Mouse (Mus musculus): ENCODE data around the gene Fto.

Fto gene

GRCm38 (mm10) chr8:91524865-91525250 is 211.5 kb downstream of the Fto start:
- DNase-seq (ENCODE audit: low spot score), result no peak

DNA sequence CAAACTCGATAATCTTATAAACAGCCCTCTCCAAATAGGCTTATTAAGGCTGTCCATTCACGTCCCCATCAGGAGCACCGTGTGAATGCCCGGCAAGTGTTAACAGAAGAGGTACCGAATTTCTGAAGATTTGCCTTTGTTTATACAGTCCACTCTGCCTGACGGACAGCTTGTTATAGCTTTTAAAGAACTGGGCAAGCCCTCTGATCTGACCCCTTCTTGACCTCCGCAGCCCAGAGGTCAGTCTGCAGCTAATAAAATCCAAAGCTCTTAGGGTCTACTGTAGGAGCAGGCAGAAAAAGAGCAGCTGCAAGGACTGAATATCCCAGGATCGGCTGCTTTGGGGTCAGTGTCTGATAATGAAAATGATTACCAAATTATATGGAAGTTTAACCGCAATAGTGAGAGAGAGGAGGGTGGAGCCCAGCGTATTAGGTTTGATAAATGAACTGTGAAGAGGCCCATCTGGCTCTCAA is 212.1 kb downstream of the Fto start:
- DNase-seq (ENCODE audit: low spot score), result no peak

- DNase-seq (ENCODE audit: low spot score), result no peak
Measured at GRCm38 (mm10) chr8:91528967-91529366, 215.6 kb downstream of the Fto start.

GRCm38 (mm10) chr8:91529699-91530098 is 216.4 kb downstream of the Fto start:
- no peak for DNase-seq (ENCODE audit: low spot score)

GRCm38 (mm10) chr8:91530656-91531055 is 217.3 kb downstream of the Fto start:
- DNase-seq (ENCODE audit: low spot score), result no peak

GRCm38 (mm10) chr8:91531971-91532370 is 218.6 kb downstream of the Fto start:
- DNase-seq (ENCODE audit: low spot score), result peak; percentile 79

DNA sequence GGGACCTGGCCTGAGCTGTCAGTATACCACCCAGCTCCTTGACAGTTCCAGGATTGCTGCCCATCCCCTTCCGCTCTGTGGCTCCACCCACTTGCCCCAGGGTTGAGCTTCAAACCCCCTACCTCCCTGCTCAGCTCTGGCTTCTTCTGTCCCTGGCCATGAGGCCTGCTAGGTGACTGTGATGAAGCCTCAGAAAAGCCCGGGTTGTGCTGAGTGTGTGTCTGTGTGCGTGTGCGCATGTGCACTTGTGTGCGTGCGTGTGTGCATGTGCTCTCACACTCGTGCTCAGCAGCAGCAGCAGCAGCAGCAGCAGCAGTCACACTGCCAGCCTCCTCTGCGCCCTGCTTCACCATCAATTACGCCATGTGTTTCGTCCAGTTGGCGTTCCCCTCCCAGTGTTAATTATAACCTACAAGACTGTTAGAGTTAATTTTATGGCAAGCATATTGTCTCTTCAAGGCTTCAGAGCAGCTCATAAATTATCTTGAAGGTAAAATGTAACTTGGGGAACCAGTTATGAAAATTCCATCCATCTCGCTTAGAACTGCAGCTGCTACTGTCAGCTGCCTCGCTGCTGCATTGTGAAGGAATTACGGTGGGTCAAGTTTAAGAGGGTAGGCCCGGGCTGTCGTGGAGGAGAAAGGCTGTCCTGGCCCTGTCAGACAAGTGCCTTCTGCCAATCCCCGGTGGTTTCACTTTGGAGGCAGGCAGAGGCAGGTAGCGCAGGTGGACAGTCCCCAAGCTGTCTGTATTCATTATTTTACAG is 219.5 kb downstream of the Fto start:
- DNase-seq (ENCODE audit: low spot score), result no peak

DNA sequence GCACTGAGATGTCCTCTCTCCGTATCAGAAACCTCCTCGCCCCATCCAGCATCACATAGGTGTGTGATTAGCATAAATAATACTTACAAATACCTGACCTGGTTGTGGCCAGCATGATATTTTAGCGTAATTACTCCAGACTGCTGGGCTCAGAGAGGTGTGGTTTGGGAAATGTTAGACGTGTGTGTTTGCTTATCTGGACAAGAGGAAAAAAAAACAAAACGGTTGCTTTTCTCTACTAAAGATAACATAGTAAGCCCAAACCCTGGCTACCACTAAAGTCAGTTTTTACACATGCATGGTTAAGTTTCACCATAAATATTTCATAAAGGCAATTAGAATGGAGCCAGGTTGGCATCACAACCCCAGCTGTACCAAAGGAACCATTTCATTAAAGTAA is 221.4 kb downstream of the Fto start:
- DNase-seq (ENCODE audit: low spot score), result no peak

GRCm38 (mm10) chr8:91538109-91538508 is 224.8 kb downstream of the Fto start:
- no peak for DNase-seq (ENCODE audit: low spot score)

DNA sequence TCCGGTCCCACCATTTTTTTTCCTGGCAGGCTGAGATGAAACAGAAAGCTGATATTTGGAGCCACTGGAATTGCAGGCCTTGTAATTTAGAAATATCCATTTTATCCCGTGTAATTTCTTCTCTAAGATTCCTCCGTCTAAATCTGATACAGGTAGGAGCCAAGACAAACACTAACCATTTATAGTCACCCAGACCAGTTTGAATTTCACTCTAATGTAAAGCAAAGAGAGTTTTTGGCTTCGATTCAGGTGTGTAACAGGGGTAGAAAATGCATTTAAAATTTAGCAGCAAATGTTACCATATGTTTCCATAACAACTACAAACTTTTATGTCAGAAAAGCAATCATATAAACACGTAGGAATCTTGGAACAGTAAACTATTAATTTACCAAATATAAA is 225.6 kb downstream of the Fto start:
- no peak for DNase-seq (ENCODE audit: low spot score)

DNA sequence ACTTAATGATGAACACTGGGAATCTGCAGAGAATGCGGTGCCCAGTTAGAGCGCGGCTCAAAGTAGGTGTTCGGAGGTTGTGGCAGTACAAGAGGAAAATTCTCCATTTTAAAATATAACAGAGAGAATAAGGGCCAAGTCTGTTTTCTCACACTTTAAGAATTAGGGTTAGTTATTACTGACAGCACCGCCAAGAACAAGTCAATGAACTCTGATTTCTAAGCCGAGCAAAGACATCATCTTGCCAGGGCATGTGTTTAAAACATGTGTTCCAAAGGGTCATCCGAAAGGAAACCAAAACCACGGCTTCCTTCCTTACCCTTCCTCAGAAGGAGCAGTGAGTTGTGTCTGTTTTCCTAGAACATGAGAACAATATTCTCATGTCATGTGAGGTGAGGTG is 226.3 kb downstream of the Fto start:
- no peak for DNase-seq (ENCODE audit: low spot score)

- DNase-seq (ENCODE audit: low spot score), result no peak
Measured at GRCm38 (mm10) chr8:91541229-91541628, 227.9 kb downstream of the Fto start.

- DNase-seq (ENCODE audit: low spot score), result peak; percentile 43
Measured at GRCm38 (mm10) chr8:91545561-91545960, 232.2 kb downstream of the Fto start.

DNA sequence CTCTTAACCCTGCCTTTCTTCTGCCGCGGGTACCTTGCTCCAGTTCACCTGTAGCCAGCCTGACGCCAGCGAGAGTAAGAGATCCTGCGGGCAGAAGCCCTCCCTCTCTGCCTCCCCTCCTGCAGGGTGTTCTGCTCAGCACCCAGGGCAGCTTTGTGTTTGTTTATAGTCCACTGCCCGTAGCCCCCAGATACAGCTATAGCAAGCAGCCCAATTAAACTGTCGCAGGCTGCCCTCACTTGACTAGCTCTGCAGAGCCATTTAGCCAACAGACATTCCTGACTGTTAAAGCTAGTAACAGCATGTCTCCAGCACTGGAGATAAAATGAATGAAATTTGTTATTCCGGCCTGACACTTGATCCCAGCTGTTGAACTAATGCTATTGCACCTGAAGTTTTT is 233.3 kb downstream of the Fto start:
- DNase-seq (ENCODE audit: low spot score), result no peak

DNA sequence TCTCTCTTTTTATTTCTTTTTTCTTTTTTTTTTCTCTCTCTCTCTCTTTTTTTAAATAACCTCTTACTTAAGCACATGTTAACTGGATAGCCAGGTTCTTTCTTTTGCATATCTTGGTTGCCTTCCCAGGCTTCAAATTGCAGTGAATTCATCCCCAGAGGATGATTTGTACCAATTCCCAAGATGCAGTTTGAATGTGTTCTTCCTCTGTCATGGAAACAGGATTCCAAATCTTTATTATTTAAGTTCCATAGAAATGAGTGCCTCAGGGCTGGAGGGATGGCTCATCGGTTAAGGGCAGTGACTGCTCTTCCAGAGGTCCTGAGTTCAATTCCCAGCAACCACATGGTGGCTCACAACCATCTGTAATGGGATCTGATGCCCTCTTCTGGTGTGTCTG is 236.8 kb downstream of the Fto start:
- DNase-seq (ENCODE audit: low spot score), result no peak

DNA sequence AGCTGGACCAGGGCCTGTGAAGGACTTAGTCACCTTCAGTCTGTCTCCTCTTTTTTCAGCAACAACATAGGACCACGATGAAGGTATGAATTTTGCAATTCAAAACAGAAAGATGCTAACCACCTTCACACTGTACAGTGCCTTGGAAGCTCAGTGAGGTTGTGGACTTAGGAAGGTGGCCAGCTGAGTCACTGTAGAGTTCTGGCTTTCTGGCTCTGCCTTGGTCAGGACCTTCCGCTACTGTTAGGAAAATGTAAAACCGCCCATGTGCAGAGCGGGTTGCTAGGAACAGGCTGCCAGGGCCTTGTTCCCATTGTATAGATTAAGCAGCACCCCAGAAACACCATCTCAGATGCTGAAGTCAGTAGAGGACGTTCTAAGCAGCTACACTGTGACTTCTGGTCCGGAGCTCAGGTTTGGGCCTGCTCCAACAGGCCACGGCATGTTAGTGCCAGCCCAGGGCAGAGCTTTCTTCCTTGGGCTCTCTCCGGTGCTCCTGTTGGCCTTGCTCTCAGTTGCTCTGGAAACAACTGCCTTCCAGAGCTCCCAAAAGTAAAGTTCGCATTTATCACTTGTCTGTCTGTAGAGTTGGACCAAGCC is 237.9 kb downstream of the Fto start:
- no peak for DNase-seq (ENCODE audit: low spot score)

DNA sequence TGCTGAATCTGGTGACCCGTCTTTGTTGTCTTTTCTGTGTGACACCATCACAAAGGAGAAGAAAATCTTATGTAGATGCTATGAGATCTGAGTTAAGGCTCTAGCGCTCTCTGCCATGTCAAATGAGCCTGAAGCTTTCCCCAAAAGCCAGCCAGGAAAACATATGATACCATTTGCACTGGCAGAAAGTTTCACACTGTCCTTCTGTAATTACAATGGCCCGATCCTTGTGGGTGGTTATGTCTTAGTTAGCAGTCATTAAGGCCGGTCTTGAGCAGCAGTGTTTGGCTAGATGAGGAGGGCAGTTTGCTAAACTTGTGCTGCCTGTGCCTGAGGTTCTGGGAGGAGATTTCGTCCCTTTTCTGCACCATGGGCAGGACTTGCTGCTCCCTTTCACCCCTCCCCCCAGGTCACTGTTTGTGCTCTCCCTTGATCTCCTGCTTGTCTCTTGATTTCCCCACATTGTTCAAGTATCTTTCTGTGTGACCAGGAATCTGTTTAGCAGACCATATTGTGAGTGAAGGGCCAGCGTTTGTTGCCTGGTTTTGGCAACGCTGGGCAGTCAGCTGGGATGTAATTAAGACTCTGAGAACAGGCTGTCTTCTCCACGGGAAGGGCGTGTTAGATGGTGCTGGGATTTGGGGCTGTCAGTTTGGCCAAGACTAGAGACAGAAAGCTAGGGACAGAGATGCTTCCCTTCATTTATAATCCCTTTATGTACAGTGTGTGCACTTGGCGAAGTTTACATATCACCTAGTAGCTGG is 238.6 kb downstream of the Fto start:
- DNase-seq (ENCODE audit: low spot score), result peak; percentile 40

GRCm38 (mm10) chr8:91552635-91553034 is 239.3 kb downstream of the Fto start:
- no peak for DNase-seq (ENCODE audit: low spot score)

DNA sequence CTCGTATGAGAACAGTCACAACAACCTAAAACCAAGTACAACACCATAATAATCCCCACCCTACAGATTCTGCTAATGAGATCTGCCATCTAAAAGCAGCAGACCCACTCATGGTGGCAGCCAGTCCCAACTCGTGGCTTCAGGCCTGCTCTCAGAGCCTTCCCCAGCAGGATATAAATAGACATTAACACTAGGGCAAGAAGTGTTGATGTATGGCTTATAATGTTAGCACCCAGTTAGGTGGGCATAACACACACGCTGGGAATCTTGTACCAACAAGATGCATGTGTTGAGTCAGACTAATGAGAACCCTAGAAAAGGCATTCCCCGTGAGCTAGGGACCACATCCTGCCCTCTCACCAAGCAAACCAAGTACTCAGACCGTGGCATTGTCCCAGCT is 240.1 kb downstream of the Fto start:
- DNase-seq (ENCODE audit: low spot score), result no peak

- no peak for DNase-seq (ENCODE audit: low spot score)
Measured at GRCm38 (mm10) chr8:91557041-91557587, 243.8 kb downstream of the Fto start.

- peak; percentile 39 for DNase-seq (ENCODE audit: low spot score)
Measured at GRCm38 (mm10) chr8:91558408-91558807, 245.1 kb downstream of the Fto start.

DNA sequence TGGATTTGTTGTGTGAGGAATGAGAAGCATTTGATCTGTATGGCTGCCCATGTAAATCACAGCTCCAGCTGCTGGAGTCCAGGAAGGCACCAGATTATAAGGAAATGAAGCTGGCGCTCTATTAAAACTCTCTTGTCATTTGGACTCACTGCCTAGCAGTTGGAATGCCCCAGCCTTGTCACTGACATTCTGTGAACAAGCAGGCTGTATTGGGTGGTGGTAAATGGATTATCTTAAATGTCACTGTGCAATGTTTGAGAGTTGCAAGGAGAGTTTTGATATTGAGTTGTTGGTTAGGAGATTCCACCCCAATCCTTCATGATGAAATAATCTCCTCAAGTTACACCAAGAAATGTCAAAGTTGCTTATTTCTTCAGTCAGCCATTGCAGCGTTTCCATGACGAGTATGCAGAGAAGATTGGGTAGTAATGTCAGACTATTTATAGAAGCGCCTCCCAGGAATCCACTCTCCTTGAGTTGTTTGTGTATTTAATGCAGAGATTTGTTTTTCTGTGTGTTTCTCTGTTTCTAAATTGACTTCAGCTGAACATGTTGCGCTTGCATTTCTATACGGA is 246.8 kb downstream of the Fto start:
- DNase-seq (ENCODE audit: low spot score), result no peak

All from MN1 (cell line).